Mouse (Mus musculus) liver, postnatal 0 days (tissue): ENCODE results near the gene Flvcr2.

ENCODE experiments used
- CTCF ChIP-seq: sonication (generic); IDR thresholded peaks from 2 replicates; pipeline ENCODE4 v1.5.1; 2016; ENCODE audit warnings: antibody characterized with exemption, low read depth
- EP300 ChIP-seq: IDR thresholded peaks from 2 replicates; pipeline ENCODE4 v1.6.1; 2016; ENCODE audit warnings: antibody characterized with exemption, low read depth, mild to moderate bottlenecking

- TF ChIP-seq EP300 (no peak), CTCF (no peak)
These were observed 1.0 kb downstream of the Flvcr2 start for GRCm38 (mm10) chr12:85747343-85747742.
